Mouse (Mus musculus) olfactory bulb, adult 2 months (tissue): ENCODE measurements around the gene Cdh20.

ENCODE experiments used
- CTCF ChIP-seq: fragments of 200-500 bp; IDR thresholded peaks from 2 replicates; pipeline ENCODE4 v1.5.1; 2012; ENCODE audit warnings: low read depth, mild to moderate bottlenecking, low read length, moderate library complexity; ENCODE audit not compliant: insufficient read depth
- POLR2A ChIP-seq: fragments of 200-500 bp; IDR thresholded peaks from 2 replicates; pipeline ENCODE4 v1.6.1; 2012; ENCODE audit warnings: mild to moderate bottlenecking, low read depth, low read length, moderate library complexity; ENCODE audit not compliant: insufficient read depth

- no peak for TF ChIP-seq CTCF
- TF ChIP-seq POLR2A, result no peak
Measured at GRCm38 (mm10) chr1:104817510-104817909, 49.2 kb downstream of the Cdh20 start.
